Mouse (Mus musculus) cortical plate, adult 2 months (tissue): ENCODE data around the gene Foxl1.

Experiments
- CTCF ChIP-seq: fragments of 200-500 bp; IDR thresholded peaks from 2 replicates; pipeline ENCODE4 v1.5.1; 2011; ENCODE audit warnings: mild to moderate bottlenecking, control low read depth, low read length; ENCODE audit not compliant: insufficient read depth; ENCODE audit errors: extremely low read depth
- POLR2A ChIP-seq: fragments of 200-500 bp; IDR thresholded peaks from 2 replicates; pipeline ENCODE4 v1.6.1; 2011; ENCODE audit warnings: mild to moderate bottlenecking, low read length, control low read depth; ENCODE audit not compliant: insufficient read depth; ENCODE audit errors: extremely low read depth

DNA sequence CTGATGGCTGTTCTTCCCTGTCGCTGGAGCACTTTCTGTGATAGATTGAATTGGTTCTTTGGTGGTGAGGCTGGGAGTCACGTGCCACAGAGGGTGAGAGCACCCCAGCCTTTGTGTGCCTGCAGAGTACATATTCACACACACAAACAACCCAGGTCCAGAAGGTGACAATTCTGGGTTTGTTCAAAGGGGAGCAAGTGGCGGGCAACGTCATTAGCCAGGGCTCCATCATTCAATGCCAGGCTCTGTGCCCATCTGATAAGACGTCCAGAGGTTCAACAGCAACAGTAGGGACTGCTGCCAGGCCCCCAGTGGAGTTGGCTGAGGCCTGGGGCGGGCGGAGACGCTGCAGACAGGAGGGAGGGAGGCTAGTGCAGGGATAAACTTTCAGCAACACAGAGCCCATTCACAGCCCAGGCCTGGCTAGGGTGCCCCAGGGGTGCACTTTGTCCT, 36.3 kb downstream of the Foxl1 start:
- TF ChIP-seq POLR2A (no peak), CTCF (no peak)
